Mouse (Mus musculus) gastrocnemius, adult 18-20 months (tissue): Measurements from ENCODE around the gene Acnat2. TPM values are rescaled to one million over a fixed set of nuclear protein-coding genes. Genes with fewer than 3 reads are reported as not detected.
"Not testable (repeated sequence)": the region's sequence is repeated elsewhere in the genome, so short reads cannot be mapped to it uniquely, and the experiment has no call there.

Source experiments
- DNase-seq: peaks from one replicate; pipeline ENCODE4 v3.0.0; 2021; ENCODE audit warnings: low spot score
- long read RNA-seq, 2 experiments: library from polyadenylated mRNA; stranded (forward); transcript quantifications; one replicate each; pipeline ENCODE4 v2.0.0; 2021
- total RNA-seq, 2 experiments: library from RNA; stranded (reverse); gene quantifications; 2 replicates each; pipeline ENCODE4 v1.2.3; 2021

The Acnat2 gene
- under 1 TPM in 1 of 2 experiments, not detected in 1; 0.16 TPM for total RNA-seq
- long read RNA-seq, experiment 1 = 0 reads
- long read RNA-seq, experiment 2 = 0 reads

- DNase-seq = not testable (repeated sequence)
Observed at GRCm38 (mm10) chr4:49407957-49408356, at the start of gene Acnat2. TSS of gene Acnat2 (minus strand) at chr4:49408151.

GRCm38 (mm10) chr4:49456171-49456570 lies 48.2 kb upstream of the Acnat2 start:
- DNase-seq = no peak

GRCm38 (mm10) chr4:49451848-49452551 lies 44.0 kb upstream of the Acnat2 start:
- DNase-seq = no peak

- not testable (repeated sequence) for DNase-seq
Observed at GRCm38 (mm10) chr4:49451133-49451847, 43.3 kb upstream of the Acnat2 start.

GRCm38 (mm10) chr4:49436968-49437367 lies 29.0 kb upstream of the Acnat2 start:
- DNase-seq = not testable (repeated sequence)

GRCm38 (mm10) chr4:49410151-49410550 lies 2.2 kb upstream of the Acnat2 start:
- not testable (repeated sequence) for DNase-seq

GRCm38 (mm10) chr4:49386873-49387272 lies 21.1 kb downstream of the Acnat2 start:
- no peak for DNase-seq

GRCm38 (mm10) chr4:49383576-49384318 lies 24.2 kb downstream of the Acnat2 start:
- not testable (repeated sequence) for DNase-seq

- not testable (repeated sequence) for DNase-seq
Observed at GRCm38 (mm10) chr4:49368046-49368445, 39.9 kb downstream of the Acnat2 start.

- no peak for DNase-seq
Observed at GRCm38 (mm10) chr4:49357097-49357496, 50.9 kb downstream of the Acnat2 start.

GRCm38 (mm10) chr4:49350470-49350869 lies 57.5 kb downstream of the Acnat2 start:
- no peak for DNase-seq

GRCm38 (mm10) chr4:49348677-49349076 lies 59.3 kb downstream of the Acnat2 start:
- no peak for DNase-seq

GRCm38 (mm10) chr4:49348001-49348400 lies 60.0 kb downstream of the Acnat2 start:
- not testable (repeated sequence) for DNase-seq

- not testable (repeated sequence) for DNase-seq
Observed at GRCm38 (mm10) chr4:49340091-49340490, 67.9 kb downstream of the Acnat2 start.

- DNase-seq = not testable (repeated sequence)
Observed at GRCm38 (mm10) chr4:49337949-49338348, 70.0 kb downstream of the Acnat2 start.

Other genes starting within 250 kb of the Acnat2 start
- not detected for gene Acnat1, start 65.8 kb upstream of the Acnat2 start, total RNA-seq
- gene Baat, start 98.4 kb upstream of the Acnat2 start, total RNA-seq = under 1 TPM; 0.11 to 0.21 TPM
- gene Mrpl50, start 112.9 kb upstream of the Acnat2 start, total RNA-seq = 10 to 100 TPM; 29.8 to 31.2 TPM
- 1 to 10 TPM; 3.0 to 4.6 TPM for gene Zfp189, start 113.0 kb upstream of the Acnat2 start, total RNA-seq
- gene Aldob, start 141.4 kb upstream of the Acnat2 start, total RNA-seq = 1 to 10 TPM in 1 of 2 experiments, under 1 TPM in 1; 0.62 to 1.4 TPM
- 10 to 100 TPM; 26.1 to 29.1 TPM for gene Tmem246, start 189.7 kb upstream of the Acnat2 start, total RNA-seq
- 10 to 100 TPM; 25.9 to 28.0 TPM for gene Rnf20, start 223.9 kb upstream of the Acnat2 start, total RNA-seq